Mouse (Mus musculus) kidney, postnatal 25 days (tissue): Measurements from ENCODE around the gene Ankle2.
A peak's percentile ranks its signal among the peaks of the same experiment; 100 is the strongest.

Experiments used
- DNase-seq, 2 experiments: peaks; one replicate each; pipeline ENCODE4 v3.0.0; 2021; ENCODE audit warnings: mixed read lengths in 2 of 2

Ankle2 gene

DNA sequence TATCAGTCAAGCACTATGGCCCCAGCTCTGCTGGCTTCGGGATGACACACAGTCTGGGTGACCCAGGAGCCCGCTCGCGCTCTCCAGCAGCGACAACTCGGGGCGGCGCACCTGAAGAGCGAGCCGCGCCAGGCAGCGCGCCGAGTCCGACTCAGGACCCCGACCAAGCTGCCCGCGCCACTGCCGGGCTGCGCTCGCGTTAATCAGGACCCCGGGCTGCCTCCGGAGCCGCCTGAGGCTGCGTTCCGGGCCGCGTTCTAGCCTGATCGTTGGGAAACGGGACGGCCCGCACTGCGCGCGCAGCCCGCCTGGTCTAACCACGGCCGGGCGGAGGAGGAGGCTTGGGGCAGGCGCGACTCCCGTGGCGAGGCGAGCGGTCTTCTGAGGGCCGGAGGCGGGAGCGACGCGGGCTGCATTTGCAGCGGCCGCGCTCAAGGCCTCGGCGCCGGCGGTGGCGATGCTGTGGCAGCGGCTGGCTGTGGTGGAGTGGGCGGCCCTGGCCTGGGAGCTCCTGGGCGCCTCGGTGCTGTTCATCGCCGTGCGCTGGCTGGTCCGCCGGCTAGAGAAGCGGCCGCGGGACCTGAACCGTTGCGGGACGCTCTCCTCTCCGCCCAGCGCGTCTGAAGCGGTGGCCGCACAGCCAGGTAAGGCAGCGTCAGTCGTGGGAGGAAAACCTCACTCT is at the start of gene Ankle2:
Ankle2 (plus strand) TSS at position 225 of the 682 bp plus-strand sequence.
- peak; percentile 93 to 95 for DNase-seq

DNA sequence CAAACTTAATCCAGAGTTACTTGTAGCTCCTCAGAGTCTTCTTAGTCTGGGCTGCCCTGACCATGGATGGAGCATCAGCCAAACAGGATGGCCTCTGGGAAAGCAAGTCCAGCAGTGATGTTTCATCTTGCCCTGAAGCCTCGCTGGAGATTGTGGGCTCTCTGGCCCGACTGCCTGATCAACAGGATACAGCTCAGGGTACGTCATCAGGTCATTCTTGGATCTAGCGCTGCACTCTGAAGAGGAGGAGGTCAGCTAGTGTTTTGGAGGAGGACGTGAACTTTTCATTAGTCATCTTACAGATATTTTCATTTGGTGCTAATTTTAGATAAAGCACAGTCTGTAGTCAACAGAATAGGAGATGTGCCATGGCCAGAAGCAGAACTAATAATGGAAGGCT is 49.1 kb upstream of the Ankle2 start:
- DNase-seq = peak; percentile 7 to 52

DNA sequence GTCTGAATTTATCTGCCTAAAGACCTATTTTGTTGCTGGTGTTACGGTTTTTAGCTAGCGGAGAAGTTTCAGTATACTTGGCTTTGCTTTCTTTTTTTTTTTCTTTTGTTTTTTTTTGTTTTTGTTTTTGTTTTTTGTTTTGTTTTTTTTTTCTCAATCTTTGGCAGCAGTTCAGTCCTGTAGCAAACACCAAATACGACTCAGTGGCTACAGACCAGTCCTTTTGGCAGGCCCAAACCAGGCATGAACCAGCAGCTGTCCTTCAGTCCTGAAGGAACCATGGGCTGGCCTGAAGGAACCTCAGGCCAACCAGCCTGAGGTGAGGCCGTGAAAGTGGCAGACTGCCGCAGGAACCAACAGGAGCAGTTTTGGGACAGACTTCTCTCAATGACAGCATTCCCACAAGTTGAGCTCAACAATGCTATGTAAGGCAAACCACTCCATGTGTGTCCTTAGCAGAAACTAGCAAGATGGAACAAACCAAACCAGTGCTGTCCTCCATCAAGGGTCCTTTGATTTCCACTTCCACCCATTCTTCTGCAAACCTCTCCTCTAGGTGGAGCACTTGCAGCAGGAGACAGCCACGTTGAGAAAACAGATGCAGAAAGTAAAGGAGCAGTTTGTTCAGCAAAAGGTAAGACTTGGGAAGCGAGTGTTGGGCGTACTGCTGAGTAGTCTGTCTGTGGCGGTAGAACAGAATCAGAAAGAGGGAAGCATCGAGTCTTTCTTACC is 27.5 kb upstream of the Ankle2 start:
- DNase-seq = peak in 1 of 2 experiments; percentile 7

DNA sequence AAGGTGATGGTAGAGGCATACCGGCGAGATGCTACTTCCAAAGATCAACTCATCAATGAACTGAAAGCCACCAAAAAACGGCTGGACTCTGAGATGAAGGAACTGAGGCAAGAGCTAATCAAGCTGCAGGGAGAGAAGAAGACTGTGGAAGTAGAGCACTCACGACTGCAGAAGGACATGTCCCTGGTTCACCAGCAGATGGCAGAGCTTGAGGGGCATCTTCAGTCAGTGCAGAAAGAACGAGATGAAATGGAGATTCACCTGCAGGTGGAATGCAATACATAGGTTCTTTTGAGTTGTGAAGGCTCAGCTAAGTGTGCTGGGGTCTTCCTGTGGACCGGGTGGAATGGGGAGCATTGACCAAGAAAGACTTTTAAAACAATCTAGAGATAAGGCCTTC is 26.0 kb upstream of the Ankle2 start:
- DNase-seq = no peak

DNA sequence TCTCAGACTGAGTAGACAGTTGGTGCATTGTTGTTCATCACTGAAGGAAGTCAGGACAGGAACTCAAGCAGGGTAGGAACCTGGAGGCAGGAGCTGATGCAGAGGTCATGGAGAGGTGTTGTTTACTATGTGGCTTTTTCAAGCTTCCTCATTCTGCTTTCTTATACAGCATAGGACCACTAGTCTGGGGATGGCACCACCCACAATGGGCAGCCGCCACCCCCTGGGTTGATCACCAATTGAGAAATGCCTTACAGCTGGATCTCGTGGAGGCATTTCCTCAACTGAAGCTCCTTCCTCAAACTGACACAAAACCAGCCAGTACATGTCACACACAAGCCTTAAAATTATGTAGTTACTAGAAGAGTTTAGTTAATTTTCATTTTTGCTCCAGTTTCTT is 19.5 kb upstream of the Ankle2 start:
- no peak for DNase-seq

DNA sequence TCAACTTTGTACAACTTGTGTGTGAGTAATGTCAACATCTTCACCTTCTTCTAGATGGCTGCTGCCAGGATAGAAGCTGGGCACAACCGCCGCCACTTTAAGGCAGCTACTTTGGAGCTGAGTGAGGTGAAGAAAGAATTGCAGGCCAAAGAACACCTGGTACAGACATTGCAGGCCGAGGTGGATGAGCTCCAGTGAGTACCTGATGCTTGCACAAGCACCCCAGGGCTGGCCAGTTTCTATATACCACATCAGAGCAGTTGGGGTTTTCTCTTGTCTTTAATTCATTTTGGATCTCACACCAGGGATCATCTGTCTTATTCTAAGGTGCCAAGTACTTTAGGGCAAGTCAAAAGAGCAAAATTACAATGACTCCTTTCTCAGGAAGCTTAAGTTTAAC is 14.0 kb upstream of the Ankle2 start:
- no peak for DNase-seq

DNA sequence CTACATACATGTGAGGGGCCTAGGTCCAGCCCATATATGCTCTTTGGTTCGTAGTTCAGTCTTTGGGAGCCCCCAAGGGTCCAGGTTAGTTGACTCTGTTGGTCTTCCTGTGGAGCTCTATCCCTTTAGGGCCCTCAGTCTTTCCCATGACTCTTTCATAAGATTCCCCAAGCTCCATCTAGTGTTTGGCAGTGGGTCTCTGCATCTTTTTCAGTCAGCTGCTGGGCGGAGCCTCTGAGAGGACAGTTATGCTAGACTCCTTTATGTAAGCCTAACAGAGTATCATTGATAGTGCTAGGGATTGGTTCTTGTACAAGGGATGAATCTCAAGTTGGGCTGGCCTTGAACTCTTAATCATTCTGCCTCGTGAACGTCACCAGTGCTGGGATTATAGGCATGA is 10.5 kb upstream of the Ankle2 start:
- DNase-seq = no peak

DNA sequence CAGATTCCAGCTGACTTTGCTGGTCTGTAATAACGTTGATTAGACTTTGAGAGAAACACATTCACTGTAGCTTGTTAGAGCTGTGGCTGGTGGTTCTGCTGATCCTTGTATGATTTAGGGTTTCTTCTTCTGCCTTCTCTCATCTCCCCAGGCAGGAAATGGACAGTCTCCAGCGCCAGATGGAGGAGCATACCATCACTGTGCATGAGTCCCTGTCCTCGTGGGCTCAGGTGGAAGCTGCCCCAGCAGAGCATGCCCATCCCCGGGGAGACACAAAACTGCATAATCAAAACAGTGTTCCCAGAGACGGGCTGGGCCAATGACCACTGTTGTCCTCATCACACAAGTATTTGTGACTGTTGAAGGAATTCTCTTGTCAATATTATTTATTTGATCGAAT is 8.0 kb upstream of the Ankle2 start:
- no peak for DNase-seq

DNA sequence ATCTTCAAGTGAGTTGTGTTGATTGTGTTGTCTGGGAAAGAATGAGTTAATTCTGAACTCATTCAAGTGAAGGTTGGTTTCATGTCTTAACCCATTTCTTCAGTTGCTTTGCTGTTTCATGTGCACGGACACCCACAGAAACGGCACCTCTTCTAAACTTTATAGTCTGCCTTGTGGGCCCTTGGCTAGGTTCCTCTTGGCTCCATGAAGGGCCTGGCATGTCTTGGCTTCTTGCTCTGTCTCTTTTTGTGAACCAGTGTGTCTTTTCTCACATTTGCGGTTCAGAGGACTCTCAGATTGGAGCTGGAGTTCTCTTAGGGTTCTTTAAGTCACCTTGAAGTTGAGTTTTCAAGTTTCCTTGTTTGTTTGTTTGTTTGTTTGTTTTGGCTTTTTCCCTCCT is 5.7 kb upstream of the Ankle2 start:
- no peak for DNase-seq

DNA sequence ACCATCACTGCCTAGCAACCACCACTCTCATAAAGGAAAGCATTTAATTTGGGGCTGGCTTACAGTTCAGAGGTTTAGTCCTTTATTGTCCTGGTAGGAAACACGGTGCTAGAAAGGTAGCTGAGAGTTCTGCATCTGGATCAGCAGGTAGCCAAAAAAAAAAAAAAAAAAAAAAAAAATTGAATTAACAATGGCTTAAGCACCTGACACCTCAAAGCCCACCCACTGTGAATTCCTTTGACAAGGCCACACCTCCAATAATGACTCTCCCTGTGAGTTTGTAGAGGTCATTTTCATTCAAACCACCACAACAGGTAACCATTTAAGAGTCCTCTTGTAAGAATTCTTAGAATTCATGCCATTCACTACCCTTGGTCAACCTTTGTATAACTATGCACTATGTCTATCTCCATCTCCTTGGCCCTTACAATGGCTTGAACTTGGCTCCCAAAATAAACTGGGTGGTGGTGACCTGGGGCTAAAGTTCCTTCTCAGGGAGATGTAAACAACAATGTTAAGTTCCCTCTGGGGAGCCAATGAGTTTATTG is 3.4 kb upstream of the Ankle2 start:
- no peak for DNase-seq

DNA sequence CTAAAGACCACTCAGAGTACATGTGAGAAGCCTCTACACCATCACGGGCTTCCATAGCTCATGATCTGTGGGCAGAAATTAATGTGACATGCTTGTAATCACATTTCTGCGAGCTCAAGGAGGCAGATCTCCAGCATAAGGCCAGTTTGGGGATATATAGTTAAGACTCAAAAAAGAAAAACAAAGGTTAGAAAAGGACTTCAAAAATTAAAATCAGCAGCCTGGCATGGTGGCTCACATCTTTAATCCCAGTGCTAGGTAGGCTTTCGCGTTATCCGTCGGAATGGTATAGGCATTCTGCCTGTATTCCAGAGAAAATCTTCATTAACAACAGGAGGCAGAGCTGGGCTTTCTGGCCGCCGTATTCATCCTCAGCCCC is 414 bp upstream of the Ankle2 start:
- DNase-seq = no peak

DNA sequence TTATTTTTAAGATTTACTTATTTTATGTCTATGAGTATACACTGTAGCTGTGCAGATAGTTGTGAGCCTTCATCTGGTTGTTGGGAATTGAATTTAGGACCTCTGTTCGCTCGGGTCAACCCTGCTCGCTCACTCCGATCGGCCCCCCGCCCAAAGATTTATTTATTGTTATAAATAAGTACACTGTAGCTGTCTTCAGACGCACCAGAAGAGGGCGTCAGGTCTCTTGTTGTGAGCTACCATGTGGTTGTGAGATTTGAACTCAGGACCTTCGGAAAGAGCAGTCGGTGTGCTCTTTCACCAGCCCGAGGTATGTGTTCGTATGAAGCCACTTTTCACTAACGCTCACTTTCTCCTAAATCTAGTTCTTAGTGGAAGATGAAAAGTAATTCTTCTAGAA is 834 bp downstream of the Ankle2 start:
- peak in 1 of 2 experiments; percentile 9 for DNase-seq

DNA sequence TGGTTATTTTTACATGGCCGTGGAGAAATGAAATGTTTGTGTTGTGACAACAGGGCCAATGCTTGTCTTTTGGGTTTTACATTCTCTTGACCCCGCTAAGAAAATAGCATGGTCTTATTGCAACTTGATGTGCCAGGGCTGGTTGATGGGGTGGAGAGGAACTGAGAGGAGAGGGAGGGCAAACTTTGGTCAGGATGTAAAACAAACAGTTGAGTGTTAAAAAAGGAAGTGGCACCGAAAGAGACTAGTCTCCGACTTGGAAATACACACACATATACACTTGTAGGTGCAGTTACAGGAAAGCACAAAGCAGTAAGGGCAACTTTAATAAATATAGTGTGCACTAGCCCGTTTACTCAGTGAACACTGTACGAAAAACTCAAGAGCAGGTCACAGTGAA is 1.5 kb downstream of the Ankle2 start:
- DNase-seq = no peak

DNA sequence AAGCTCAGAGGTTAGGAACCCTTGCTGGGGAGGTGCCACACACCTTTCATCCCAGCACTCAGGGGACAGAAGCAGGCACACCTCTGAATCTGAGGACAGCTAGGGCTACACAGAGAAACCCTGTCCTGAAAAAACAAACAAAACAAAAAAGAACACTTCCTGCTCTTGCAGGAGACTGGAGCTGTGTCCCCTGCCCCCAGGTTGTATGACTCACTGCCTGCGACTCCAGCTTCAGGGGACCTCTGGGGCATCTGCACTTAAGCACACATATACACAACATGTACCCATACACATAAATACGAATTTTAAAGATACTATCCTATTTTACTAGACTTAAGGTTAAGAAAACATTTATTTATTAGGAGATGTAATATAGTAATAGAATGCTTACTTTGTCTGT is 13.3 kb downstream of the Ankle2 start:
- DNase-seq = no peak

DNA sequence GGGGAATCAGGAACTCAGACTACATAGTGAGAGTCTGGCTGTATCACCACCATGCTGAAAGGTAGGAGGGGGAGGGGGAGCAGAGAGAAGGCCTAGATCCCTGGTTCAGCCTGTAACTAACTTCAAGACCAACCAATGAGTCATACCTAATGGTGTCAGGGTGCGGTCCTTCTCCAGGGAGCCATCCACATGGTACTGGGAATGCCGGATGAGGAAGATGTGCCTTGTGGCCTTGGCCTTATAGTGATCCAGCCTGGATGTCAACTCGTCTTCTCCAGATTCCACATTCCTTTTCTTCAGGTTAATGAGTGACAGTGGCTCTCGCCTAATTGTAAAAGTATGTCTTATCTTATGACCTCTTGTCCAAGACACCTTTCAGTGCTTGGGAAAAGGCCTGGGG is 36.1 kb downstream of the Ankle2 start:
- no peak for DNase-seq

DNA sequence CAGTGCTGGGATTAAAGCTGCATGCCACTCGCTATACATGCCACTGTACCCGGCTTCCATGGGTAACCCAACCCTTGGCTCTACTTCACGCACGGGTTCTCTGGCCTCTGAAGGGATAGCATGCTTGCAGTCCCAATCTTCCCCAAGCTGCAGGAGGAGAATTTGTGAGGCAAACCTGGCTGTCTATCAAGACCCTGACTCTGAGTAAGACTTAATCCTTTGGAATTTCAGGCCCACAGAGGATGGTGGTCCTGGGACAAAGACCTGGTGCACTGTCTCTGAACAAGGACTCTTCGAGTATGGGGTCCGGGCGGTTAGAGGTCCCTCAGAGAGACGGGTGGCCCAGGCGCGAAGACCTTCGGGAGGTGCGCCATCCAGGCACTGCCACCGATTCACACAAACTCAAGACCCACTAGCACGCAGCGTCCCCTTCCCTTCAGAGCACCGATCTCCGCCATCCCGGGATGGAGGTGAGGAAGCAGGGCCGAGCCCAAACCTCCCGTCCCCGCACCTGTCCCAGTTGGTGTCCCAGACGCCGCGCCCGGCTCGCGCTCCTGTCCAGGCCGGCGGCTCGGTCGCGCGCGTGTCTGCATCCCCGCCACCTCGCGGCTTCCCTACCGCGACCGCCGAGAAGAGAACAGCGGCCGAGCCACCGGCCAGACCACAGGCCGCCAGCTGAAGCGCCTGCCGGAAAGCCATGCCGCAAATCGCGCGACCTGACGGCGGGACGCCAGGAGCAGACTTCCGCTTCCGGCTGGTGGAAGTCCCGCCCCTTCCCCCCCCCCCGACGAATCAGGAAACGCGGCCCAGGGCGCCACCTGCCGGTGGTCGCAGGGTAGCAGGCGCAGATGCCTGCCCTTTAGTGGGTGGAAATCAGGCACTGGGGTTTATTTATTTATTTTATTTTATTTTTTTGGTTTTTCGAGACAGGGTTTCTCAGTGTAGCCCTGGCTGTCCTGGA is 38.6 kb downstream of the Ankle2 start, which contains the start of gene Pgam5:
Pgam5 (minus strand) TSS at position 773 of the 961 bp plus-strand sequence.
- DNase-seq = peak; percentile 93 to 95

DNA sequence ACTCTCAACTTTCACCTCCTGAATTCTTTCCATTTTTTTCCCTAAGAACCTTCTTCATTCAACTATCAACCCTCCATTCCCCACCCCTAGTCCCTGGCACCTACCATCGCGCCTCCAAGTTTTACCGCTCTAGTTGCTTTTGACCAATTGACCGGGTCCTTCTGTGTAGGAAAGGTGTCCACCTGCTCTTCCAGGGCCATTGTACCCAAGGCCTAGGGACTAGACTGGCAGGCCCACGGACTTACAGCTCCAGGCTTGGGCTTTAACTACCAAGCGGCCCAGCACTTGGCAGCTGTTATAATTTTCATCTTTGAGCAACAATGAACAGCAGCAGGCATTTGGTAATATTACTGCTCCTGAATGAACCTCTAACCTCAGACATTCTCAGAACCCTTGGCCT is 39.4 kb downstream of the Ankle2 start:
- no peak for DNase-seq

DNA sequence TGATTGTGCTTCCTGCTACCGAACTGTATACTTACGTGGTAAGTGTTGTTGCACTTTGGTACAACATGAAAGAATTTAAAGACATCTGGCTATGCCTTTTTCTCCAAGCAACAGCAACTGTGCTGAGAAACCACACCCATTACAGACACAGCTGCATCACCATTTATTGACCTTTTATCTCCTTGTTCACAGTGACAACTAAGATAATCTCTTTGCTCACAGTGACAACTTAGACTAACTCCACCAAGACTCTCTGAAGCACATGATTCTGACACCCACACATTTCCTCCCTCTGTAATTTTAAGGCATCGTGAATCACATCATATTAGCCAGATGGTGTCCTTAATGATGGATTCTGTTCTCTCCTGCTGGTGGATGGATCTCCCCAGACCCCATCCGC is 43.3 kb downstream of the Ankle2 start:
- no peak for DNase-seq

DNA sequence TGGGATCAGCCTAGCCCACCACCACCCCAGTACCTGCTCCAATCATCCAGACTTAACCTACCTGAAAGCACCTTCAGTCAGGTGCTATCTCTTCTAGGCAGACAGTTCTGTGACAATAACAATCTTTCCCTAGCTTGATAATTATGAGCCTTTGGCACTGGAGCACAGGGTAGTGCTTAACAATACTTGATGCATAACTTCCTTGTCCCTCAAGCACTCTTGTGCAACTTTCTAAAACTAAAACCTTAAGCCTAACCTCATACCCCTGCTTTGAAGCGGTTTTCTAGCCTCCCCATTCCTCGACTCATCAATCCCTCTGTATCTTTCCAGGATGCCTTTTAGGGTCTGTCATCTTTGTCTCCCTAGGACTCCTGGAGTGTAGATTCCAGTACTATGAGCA is 44.0 kb downstream of the Ankle2 start:
- no peak for DNase-seq

DNA sequence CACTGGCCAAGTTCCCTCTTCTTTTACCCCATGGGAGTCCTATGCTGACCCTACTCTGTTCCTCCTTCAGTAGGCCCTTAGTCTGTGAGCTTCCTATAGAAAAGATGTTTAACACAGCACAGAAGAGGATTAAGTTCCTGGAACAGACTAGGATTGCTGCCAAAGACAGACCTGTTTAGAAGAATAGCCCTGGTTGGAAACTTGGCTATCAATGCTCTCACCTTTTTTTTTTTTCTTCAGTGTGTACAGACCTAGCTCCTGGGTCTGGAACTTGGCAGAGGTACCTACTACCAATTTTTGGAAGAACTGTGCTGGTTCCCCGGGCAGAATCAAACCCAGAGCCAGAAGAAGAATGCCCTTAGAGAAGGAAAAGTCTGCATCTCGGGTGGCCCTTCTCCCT is 45.6 kb downstream of the Ankle2 start:
- no peak for DNase-seq

DNA sequence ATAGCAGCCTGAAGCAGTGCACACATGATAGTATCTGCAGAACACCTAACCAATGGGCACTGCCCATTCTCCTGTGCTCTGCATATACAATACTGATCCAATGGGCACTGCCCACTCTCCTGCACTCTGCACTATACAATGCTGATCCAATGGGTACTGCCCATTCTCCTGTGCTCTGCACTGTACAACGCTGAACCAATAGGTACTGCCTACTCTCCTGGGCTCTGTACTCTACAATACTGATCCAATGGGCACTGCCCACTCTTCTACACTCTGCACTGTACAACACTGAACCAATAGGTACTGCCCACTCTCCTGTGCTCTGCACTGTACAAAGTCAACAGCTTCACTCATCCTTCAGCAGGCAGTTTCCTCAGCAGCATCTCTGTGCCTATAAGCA is 46.1 kb downstream of the Ankle2 start:
- DNase-seq = no peak

DNA sequence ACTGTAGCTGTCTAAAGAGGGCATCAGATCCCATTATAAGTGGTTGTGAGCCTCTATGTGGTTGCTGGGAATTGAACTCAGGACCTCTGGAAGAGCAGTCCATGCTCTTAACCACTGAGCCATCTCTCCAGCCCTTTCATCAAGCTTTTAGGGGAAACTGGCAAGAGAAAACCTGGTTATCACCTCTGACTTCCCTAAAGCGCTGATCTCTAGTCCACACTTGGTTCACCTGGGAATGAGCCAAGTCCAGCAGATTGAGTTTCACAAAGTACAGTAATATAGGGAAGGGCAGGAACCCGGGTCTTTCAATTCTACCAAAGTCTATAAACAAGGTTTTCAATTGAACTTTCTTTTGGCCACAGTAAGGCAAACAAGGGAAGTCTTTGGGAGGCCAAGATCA is 51.2 kb downstream of the Ankle2 start:
- DNase-seq = no peak

DNA sequence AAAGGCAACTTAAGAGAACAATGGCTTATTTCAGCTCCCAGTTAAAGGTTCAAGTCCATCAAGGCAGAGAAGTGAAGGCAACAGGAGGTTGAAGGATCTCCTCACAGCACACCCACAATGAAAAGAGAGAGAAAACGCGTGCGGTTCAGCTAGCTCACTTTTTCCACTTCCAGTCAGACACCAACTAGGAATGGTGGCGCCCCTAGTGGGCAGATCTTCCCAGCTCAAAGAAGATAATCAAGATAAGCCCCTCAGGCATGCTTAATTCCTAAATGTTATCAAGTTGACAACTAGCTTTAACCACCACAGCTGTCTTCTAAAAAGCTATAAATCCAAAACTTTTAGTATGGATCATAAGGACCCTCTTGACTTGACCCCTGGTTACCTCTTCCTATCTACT is 53.7 kb downstream of the Ankle2 start:
- peak; percentile 72 to 85 for DNase-seq
